Mouse (Mus musculus) embryonic fibroblast, embryonic 13.5 days (primary cell): ENCODE results near the gene Tulp3.

Experiments used
- CTCF ChIP-seq: IDR thresholded peaks from 2 replicates; pipeline ENCODE4 v1.5.1; 2011; ENCODE audit warnings: mild to moderate bottlenecking, control low read depth, low read length, moderate library complexity, borderline replicate concordance; ENCODE audit not compliant: insufficient read depth
- POLR2A ChIP-seq: IDR thresholded peaks from 2 replicates; pipeline ENCODE4 v1.6.1; 2011; ENCODE audit warnings: low read depth, mild to moderate bottlenecking, control low read depth, low read length, moderate library complexity

- TF ChIP-seq CTCF, result no peak
- TF ChIP-seq POLR2A, result no peak
Observed at GRCm38 (mm10) chr6:128314796-128315195, 40.9 kb downstream of the Tulp3 start.
